Mouse (Mus musculus) lung, embryonic 15.5 days (tissue): ENCODE results near the gene Mmp23. TPM values are rescaled to one million over a fixed set of nuclear protein-coding genes. Genes with fewer than 3 reads are reported as not detected.
"Not testable (repeated sequence)": the region's sequence is repeated elsewhere in the genome, so short reads cannot be mapped to it uniquely, and the experiment has no call there.

Experiments
- ATAC-seq: fragments of 200-750 bp; cut with Nextera tagmentation; 2 replicates; pipeline ENCODE4 v1.8.0; 2017; ENCODE audit warnings: moderate number of reproducible peaks, borderline replicate concordance; ENCODE audit not compliant: low FRiP score, low TSS enrichment; ENCODE audit errors: extremely low read depth
- H3K27ac ChIP-seq: fragments of 300-500 bp; sonication (generic); 2 replicates; pipeline ENCODE4 v1.5.1; 2015; ENCODE audit warnings: moderate library complexity, mild to moderate bottlenecking, inconsistent platforms
- H3K27me3 ChIP-seq: fragments of 300-500 bp; sonication (generic); 2 replicates; pipeline ENCODE4 v1.6.1; 2015; ENCODE audit warnings: inconsistent platforms
- H3K36me3 ChIP-seq: fragments of 300-500 bp; sonication (generic); 2 replicates; pipeline ENCODE4 v1.6.1; 2015; ENCODE audit warnings: inconsistent platforms
- H3K4me1 ChIP-seq: fragments of 300-500 bp; sonication (generic); 2 replicates; pipeline ENCODE4 v1.6.1; 2015; ENCODE audit warnings: inconsistent platforms
- H3K4me2 ChIP-seq: fragments of 300-500 bp; sonication (generic); 2 replicates; pipeline ENCODE4 v1.6.1; 2015; ENCODE audit warnings: inconsistent platforms, mild to moderate bottlenecking, moderate library complexity
- H3K4me3 ChIP-seq: fragments of 300-500 bp; sonication (generic); 2 replicates; pipeline ENCODE4 v1.5.1; 2015; ENCODE audit warnings: mild to moderate bottlenecking, inconsistent platforms
- H3K9ac ChIP-seq: fragments of 300-500 bp; sonication (generic); 2 replicates; pipeline ENCODE4 v1.6.1; 2015; ENCODE audit warnings: inconsistent platforms
- H3K9me3 ChIP-seq: fragments of 300-500 bp; sonication (generic); 2 replicates; pipeline ENCODE4 v1.6.1; 2016; ENCODE audit warnings: inconsistent platforms
- WGBS: fragments of 180-500 bp; shearing (Covaris S2); methylation state at CpG from one replicate; pipeline ENCODE4 v1.1.7; 2015; 5-methylcytosine and 5-hydroxymethylcytosine counted together
- polyA plus RNA-seq: library from polyadenylated mRNA; unstranded; fragments of >200 nt; fragmentation: Nextera tagmentation; extraction: Ambion mirVana; gene quantifications from 2 replicates; pipeline ENCODE4 v1.2.1, GENCODE M21; 2015

The Mmp23 gene
- polyA plus RNA-seq, 1 experiment from 2014 or later = 47.8 TPM

- H3K27ac ChIP-seq = no peak overlapping the region
- H3K36me3 ChIP-seq = peaks cover 28% of the 10 kb centered on the region
- peak overlapping the region; percentile 43 for H3K9ac ChIP-seq
- peaks cover 43% of the 10 kb centered on the region for H3K4me1 ChIP-seq
- H3K4me3 ChIP-seq = peak overlapping the region; percentile 43
- peaks cover 23% of the 10 kb centered on the region for H3K27me3 ChIP-seq
- peak; percentile 17; the same call in 1 of the 2 replicates for ATAC-seq
- WGBS = 2% methylated on average over 31 of the region's 31 CpGs
- H3K9me3 ChIP-seq = no peaks in the 10 kb centered on the region
- peak overlapping the region; percentile 92 for H3K4me2 ChIP-seq
These were observed 433 bp upstream of the Mmp23 start for GRCm38 (mm10) chr4:155653451-155654182.

DNA sequence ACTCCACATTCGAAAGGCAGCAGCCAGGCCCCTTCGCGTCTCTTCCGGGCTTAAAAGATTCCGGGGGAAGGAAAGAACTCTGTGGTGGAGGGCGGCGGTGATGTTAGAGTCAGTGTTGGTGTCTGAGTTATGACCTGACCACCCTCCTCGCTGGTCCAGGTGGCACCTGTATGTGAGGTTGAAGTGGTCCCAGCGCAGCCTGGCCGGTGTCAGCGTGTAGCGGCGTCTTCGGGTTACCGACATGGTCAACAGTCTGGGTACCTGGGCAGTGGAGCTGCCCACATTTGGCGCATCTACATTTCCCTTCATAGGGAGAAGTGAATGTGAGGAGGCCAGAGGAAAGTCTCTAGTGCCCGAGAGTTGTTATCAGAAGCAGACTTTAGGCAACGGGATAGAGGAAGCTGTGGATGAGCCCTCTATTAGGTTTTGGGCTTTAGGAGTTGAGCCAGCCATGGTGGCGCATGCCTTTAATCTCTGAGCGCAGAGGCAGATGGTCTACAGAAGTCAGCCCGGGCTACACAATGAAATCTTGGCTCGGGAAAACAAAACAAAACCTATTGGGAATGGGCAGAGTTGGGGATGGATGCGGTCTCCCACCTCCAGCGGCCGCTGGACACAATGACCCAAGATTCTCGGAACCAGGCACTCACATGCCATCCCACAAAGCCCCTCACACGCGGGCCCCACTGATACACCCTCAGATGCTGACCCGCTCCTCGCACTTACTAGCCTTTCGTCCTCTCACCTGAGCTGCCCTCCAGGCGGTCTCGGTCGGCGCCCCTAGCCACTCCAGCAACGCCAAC is 700 bp downstream of the Mmp23 start:
- H3K4me1 ChIP-seq = peaks cover 43% of the 10 kb centered on the region
- no peaks in the 10 kb centered on the region for H3K9me3 ChIP-seq
- no peak for ATAC-seq
- H3K27me3 ChIP-seq = peaks cover 23% of the 10 kb centered on the region
- WGBS = 21% methylated on average over 36 of the region's 36 CpGs
- peak overlapping the region; percentile 43 for H3K9ac ChIP-seq
- H3K36me3 ChIP-seq = peaks cover 40% of the 10 kb centered on the region
- H3K27ac ChIP-seq = no peak overlapping the region; the same call in 1 of the 2 replicates
- H3K4me3 ChIP-seq = peak overlapping the region; percentile 43
- H3K4me2 ChIP-seq = peak overlapping the region; percentile 92

DNA sequence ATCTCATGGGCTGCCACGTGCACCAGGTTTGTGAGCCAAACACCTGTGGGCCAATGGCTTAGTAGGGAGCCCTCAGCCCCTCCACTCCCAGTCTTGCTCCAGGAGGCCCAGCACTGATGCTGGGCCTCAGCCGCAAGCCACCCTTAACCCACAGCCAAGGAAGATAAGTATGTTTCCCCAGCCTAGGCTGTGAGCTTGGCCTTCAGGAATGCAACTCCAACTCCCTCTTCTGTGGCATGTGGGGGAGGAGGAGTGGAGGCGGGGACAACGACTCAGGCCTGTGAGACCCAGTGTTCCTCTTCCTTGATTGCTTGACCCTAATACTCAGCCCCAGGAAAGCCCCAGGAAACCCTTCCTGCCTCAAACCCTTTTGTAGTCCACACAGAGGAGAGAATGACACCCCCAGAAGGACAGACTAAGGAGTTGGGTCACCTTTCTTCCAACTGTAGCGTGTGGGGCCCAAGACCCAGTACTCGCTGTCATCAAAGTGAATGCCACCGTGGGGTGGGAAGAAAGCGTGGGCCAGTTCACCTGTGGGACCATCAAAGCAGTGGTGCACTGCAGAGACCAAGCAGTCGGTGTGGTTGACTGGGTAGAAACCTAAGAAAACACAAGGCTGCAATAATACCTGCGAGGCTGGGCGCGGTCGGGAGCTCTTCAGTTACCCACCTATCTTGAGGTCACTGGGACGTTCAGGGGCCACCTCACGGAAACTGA is 1.5 kb downstream of the Mmp23 start:
- whole genome bisulfite sequencing = 46% methylated on average over 15 of the region's 15 CpGs
- H3K4me1 ChIP-seq = peaks cover 43% of the 10 kb centered on the region
- peak overlapping the region; percentile 92 for H3K4me2 ChIP-seq
- peak overlapping the region; percentile 43; the same call in 1 of the 2 replicates for H3K4me3 ChIP-seq
- H3K9me3 ChIP-seq = no peaks in the 10 kb centered on the region
- H3K36me3 ChIP-seq = peaks cover 46% of the 10 kb centered on the region
- peaks cover 23% of the 10 kb centered on the region for H3K27me3 ChIP-seq
- H3K27ac ChIP-seq = peak overlapping the region; percentile 77
- no peak overlapping the region for H3K9ac ChIP-seq
- ATAC-seq = peak; percentile 37; the same call in 1 of the 2 replicates

DNA sequence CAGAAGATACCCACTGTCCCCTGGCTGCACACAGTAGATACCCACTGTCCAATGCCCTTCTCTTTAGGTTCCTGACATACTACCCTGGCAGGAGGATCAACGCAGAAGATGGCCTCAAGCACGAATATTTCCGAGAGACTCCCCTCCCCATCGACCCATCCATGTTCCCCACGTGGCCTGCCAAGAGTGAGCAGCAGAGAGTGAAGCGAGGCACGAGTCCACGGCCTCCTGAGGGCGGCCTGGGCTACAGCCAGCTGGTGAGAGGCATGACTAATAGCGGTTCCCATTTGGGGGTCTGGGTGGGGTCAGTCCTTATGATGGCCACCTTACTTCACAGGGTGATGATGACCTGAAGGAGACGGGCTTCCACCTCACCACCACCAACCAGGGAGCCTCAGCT is 3.8 kb downstream of the Mmp23 start:
- ATAC-seq = no peak
- Histone ChIP-seq H3K4me1 (peaks cover 32% of the 10 kb centered on the region), H3K27ac (no peak overlapping the region), H3K9me3 (no peaks in the 10 kb centered on the region), H3K4me2 (no peak overlapping the region), H3K9ac (no peak overlapping the region), H3K27me3 (peaks cover 8% of the 10 kb centered on the region), H3K36me3 (peaks cover 55% of the 10 kb centered on the region), H3K4me3 (no peak overlapping the region)
- 89% methylated on average over 11 of the region's 11 CpGs for WGBS

- no peak overlapping the region for H3K27ac ChIP-seq
- 97% methylated on average over 5 of the region's 5 CpGs for WGBS
- H3K9me3 ChIP-seq = no peaks in the 10 kb centered on the region
- peaks cover 86% of the 10 kb centered on the region for H3K36me3 ChIP-seq
- H3K4me2 ChIP-seq = no peak overlapping the region
- no peak overlapping the region for H3K9ac ChIP-seq
- ATAC-seq = no peak
- H3K4me3 ChIP-seq = no peak overlapping the region
- H3K4me1 ChIP-seq = 0 out of 2 replicates have a peak, but pooled peaks cover under 1% of the 10 kb centered on the region
- H3K27me3 ChIP-seq = no peaks in the 10 kb centered on the region
These were observed 7.5 kb downstream of the Mmp23 start for GRCm38 (mm10) chr4:155645721-155646120.

GRCm38 (mm10) chr4:155645308-155645707 is 7.9 kb downstream of the Mmp23 start, which contains the start of gene Gm10563:
TSS of gene Gm10563 (minus strand) at chr4:155645408.
- H3K4me1 ChIP-seq, H3K9me3 ChIP-seq, H3K27me3 ChIP-seq, ATAC-seq, H3K27ac ChIP-seq, H3K4me2 ChIP-seq, H3K4me3 ChIP-seq, H3K9ac ChIP-seq: not testable (repeated sequence)
- peaks cover 86% of the 10 kb centered on the region for H3K36me3 ChIP-seq
- 94% methylated on average over 2 of the region's 2 CpGs for WGBS

- Histone ChIP-seq H3K27me3 (no peaks in the 10 kb centered on the region), H3K4me1 (no peaks in the 10 kb centered on the region), H3K4me3 (no peak overlapping the region), H3K36me3 (peaks cover 82% of the 10 kb centered on the region), H3K27ac (no peak overlapping the region), H3K4me2 (no peak overlapping the region), H3K9ac (no peak overlapping the region), H3K9me3 (no peaks in the 10 kb centered on the region)
- 89% methylated on average over 1 of the region's 1 CpGs for WGBS
- ATAC-seq = no peak
These were observed 9.7 kb downstream of the Mmp23 start for GRCm38 (mm10) chr4:155643531-155643930.

DNA sequence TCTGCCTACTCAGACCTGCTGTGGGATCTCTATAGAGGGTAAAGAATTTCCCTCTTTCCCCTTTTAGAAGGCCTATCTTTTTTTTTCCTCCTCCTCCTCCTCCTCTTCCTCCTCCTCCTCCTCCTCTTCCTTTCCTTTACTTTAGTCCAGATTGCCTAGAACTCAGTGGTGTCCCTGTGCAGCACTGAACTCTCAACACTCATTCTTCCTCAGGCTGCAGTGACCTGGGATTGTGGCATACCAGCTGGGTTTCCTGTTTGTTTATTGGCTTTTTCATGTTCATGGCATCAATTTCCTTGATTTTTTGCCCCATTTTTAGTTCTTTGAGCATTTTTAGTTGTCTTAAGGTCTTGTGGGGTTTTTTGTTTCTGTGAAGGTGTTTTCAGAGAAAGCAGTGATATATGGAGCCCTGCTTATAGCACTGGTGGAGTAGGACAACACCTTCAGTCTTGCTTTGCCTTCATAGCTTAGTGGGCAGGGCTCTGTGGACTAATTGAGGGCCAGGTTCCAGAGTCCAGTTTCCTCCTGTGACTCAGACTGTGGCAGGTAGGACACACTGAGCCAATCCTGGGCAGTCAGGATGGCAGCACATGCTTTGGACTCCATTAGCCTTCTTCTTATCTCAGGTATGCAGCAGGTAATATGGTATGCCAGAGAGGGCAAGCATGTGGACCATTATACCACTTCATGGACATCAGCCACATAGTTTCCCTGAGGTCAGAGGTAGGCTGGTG is 17.3 kb downstream of the Mmp23 start:
- H3K27ac ChIP-seq = no peak overlapping the region
- no peak overlapping the region for H3K4me2 ChIP-seq
- no peak overlapping the region for H3K9ac ChIP-seq
- H3K36me3 ChIP-seq = peaks cover 89% of the 10 kb centered on the region
- H3K27me3 ChIP-seq = no peaks in the 10 kb centered on the region
- no peak for ATAC-seq
- no peak overlapping the region for H3K4me3 ChIP-seq
- no peaks in the 10 kb centered on the region for H3K9me3 ChIP-seq
- no peaks in the 10 kb centered on the region for H3K4me1 ChIP-seq

GRCm38 (mm10) chr4:155630267-155630666 is 22.9 kb downstream of the Mmp23 start:
- no peak for ATAC-seq
- H3K4me2 ChIP-seq = no peak overlapping the region
- H3K9me3 ChIP-seq = no peaks in the 10 kb centered on the region
- 79% methylated on average over 6 of the region's 6 CpGs for WGBS
- H3K36me3 ChIP-seq = peaks cover 77% of the 10 kb centered on the region
- peaks cover 4% of the 10 kb centered on the region; the same call in 1 of the 2 replicates for H3K4me1 ChIP-seq
- H3K27me3 ChIP-seq = no peaks in the 10 kb centered on the region
- H3K9ac ChIP-seq = no peak overlapping the region
- no peak overlapping the region for H3K27ac ChIP-seq
- no peak overlapping the region for H3K4me3 ChIP-seq

DNA sequence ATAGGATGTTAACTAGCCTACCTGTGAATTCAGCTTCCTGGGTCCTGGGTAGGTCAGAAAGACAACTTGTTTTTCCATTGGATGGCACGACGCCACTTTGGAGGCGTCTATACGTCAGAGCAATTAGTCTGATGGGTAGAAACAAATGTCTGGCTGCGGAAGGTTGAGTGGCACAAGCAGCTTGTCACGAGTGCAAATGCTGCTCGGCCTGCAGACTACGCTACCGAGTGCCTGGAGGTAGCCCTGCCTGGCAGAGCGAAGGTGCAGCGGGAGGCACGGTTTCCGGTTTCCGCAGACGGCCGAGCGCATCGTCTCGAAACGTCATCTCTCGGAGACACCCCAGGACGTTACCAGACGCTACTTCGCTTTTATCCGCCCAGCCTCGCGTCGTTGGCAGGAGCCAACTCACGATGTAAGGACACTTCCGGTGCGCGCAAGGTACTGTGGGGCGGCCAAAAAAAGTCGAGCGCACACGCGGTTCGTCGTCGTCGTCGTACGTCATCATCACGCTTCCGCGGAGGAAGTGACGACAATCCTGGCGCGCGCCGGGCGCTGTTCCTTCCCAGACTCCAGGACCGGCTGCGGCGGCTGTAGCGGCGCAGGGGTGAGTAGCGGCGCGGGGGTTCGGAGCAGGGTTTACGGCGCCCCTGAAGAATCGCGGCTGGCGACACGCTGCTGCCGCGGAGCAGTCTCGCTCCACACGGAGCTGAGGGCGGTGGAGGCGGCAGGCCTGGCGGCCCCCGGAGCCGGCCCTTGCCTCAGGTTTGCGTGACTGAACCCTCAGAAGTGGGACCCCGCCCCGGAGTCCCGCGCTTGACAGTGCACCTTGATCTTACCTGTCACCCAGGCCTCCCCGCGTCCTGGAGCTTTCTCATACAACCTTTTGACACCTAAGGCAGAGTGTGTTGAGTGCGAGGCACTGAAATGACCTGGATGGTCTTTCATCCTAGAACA is 28.6 kb downstream of the Mmp23 start, which contains the start of gene Cdk11b:
Gene Cdk11b, plus strand, starts transcription at position 517 of the 954 bp plus-strand sequence.
- Histone ChIP-seq H3K4me1 (peaks cover 12% of the 10 kb centered on the region), H3K4me2 (peak within 1 kb of the TSS; percentile 66), H3K9ac (peak within 1 kb of the TSS; percentile 79), H3K36me3 (peaks cover 42% of the 10 kb centered on the region), H3K27ac (peak within 1 kb of the TSS; percentile 88), H3K27me3 (no peaks in the 10 kb centered on the region), H3K9me3 (no peaks in the 10 kb centered on the region), H3K4me3 (peak within 1 kb of the TSS; percentile 78)
- under 1% methylated on average over 84 of the region's 84 CpGs for WGBS
- ATAC-seq = peak; percentile 100
